Mouse (Mus musculus): ENCODE results near the gene Gpr155. TPM values are rescaled to one million over a fixed set of nuclear protein-coding genes. Genes with fewer than 3 reads are reported as not detected.

Gpr155 gene
- polyA plus RNA-seq, 1 experiment from 2014 or later: 9.5 TPM

DNA sequence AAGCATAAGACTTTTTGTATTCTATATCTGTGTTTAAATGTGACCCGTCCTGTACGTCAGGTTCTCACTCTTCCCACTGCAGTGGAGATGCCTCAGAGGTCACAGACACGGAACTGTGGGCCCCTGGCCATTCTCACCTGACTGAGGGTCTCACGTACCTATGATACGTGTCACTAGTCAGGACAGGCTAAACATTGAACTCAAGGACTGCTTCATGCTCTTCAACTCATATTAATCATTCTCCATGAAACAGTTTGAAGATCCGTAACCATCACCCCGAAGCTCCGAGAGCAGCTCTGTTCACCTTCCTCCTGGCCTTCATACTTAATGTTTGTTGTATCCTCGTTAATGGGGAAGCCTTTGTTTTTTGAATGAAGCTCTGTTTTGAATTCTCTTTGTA, 68.9 kb downstream of the Gpr155 start:
- H3K36me3 ChIP-seq: peaks cover 8% of the 10 kb centered on the region; the same call in 1 of the 2 replicates
- H3K4me2 ChIP-seq: no peak overlapping the region
- peaks cover 6% of the 10 kb centered on the region for H3K4me1 ChIP-seq
- no peak overlapping the region for H3K9ac ChIP-seq
- no peak for ATAC-seq (ENCODE audit: insufficient number of reproducible peaks, insufficient read depth, low FRiP score, low TSS enrichment, low read depth)
- H3K4me3 ChIP-seq: no peak overlapping the region
- H3K27me3 ChIP-seq: no peaks in the 10 kb centered on the region
- H3K9me3 ChIP-seq: no peaks in the 10 kb centered on the region
- H3K27ac ChIP-seq: no peak overlapping the region
- 92% methylated on average over 9 of the region's 9 CpGs for WGBS

DNA sequence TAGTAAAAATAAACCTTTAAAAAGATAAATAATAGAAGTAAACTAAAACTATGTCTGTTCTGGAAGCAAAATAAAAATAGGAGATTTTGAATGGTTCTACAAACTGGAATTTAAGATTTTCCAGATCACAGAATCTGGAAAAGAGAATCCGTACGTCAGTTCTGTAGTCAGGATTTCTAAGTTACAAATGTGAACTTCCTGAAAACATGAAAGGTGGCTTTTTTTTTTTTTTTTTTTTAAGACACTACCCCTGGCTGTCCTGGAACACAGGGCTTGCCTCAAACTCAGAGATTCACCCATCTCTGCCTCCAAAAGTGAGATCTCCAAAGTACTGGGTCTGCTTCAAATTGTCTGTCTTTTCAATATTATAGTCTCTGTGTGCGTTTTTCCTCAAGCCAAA, 72.1 kb downstream of the Gpr155 start:
- no peaks in the 10 kb centered on the region for H3K9me3 ChIP-seq
- no peak overlapping the region for H3K4me3 ChIP-seq
- no peak for ATAC-seq (ENCODE audit: insufficient number of reproducible peaks, insufficient read depth, low FRiP score, low TSS enrichment, low read depth)
- no peaks in the 10 kb centered on the region for H3K27me3 ChIP-seq
- H3K4me2 ChIP-seq: no peak overlapping the region
- WGBS: 87% methylated on average over 3 of the region's 3 CpGs
- H3K27ac ChIP-seq: no peak overlapping the region
- no peak overlapping the region for H3K9ac ChIP-seq
- peaks cover 16% of the 10 kb centered on the region for H3K36me3 ChIP-seq
- peaks cover 13% of the 10 kb centered on the region for H3K4me1 ChIP-seq

- Histone ChIP-seq H3K4me1 (peaks cover 13% of the 10 kb centered on the region), H3K4me2 (peak overlapping the region; percentile 92), H3K36me3 (peaks cover 24% of the 10 kb centered on the region), H3K4me3 (peak overlapping the region; percentile 68), H3K9ac (peak overlapping the region; percentile 78), H3K9me3 (no peaks in the 10 kb centered on the region), H3K27me3 (no peaks in the 10 kb centered on the region), H3K27ac (peak overlapping the region; percentile 88; the same call in 1 of the 2 replicates)
- no peak; the same call in 1 of the 2 replicates for ATAC-seq (ENCODE audit: insufficient number of reproducible peaks, insufficient read depth, low FRiP score, low TSS enrichment, low read depth)
- WGBS: 33% methylated on average over 14 of the region's 14 CpGs
Observed at GRCm38 (mm10) chr2:73313117-73313501, 73.3 kb downstream of the Gpr155 start.

DNA sequence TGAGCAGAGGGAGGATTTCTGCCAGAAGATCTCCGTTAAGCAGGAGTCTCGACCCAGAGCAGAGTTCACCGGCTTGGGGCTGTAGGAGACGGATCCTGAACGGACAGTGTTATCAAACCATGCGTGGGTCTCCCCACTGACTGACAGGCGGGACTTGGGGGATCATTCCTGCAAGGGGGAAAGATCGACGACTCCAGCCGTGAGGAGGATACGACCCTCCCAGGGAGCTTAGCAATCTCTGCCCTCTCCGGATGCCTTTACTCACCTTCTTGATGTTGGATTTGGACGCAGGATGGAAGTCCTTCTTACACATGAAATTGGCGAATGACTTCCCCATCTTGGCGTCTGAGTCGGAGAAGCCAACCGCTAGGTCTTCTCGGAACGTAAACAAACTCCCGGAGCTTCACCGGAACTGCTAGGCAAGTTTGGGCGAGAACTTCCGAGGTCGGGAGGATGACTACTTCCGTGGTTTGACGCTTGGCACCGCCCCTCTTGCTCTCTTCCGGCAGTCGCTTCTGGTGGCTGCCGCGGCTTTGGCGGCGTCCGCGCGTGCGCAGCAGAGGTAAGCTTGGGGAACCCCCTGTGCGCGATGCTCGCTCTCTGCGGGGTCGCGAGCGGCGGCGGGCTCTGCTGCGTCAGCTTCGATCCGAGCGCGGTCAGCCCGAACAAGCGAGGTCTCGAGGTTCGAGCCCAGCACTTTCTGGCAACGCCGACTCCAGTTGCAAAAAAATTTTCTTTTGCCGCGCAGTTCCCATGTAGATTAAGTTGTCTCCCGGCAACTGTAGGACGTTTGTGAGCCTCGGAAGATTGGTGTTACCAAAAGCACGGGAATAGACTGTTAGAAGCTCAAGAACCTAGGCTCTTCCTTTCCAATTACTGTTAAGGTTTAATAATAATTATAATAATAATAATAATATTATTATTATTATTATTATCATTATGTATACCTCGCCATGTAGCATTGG, 73.9 kb downstream of the Gpr155 start, which contains the start of the genes Scrn3 and Cir1:
Scrn3 (plus strand) TSS at position 450 of the 965 bp plus-strand sequence.
Cir1 (minus strand) TSS at position 550 of the 965 bp plus-strand sequence.
- H3K9ac ChIP-seq: peak within 1 kb of the TSS; percentile 82
- under 1% methylated on average over 64 of the region's 64 CpGs for WGBS
- no peaks in the 10 kb centered on the region for H3K9me3 ChIP-seq
- H3K4me2 ChIP-seq: peak within 1 kb of the TSS; percentile 92
- peak; percentile 92 for ATAC-seq (ENCODE audit: insufficient number of reproducible peaks, insufficient read depth, low FRiP score, low TSS enrichment, low read depth)
- peak within 1 kb of the TSS; percentile 68 for H3K4me3 ChIP-seq
- no peaks in the 10 kb centered on the region for H3K27me3 ChIP-seq
- H3K4me1 ChIP-seq: peaks cover 13% of the 10 kb centered on the region
- peak within 1 kb of the TSS; percentile 88 for H3K27ac ChIP-seq
- peaks cover 28% of the 10 kb centered on the region for H3K36me3 ChIP-seq

DNA sequence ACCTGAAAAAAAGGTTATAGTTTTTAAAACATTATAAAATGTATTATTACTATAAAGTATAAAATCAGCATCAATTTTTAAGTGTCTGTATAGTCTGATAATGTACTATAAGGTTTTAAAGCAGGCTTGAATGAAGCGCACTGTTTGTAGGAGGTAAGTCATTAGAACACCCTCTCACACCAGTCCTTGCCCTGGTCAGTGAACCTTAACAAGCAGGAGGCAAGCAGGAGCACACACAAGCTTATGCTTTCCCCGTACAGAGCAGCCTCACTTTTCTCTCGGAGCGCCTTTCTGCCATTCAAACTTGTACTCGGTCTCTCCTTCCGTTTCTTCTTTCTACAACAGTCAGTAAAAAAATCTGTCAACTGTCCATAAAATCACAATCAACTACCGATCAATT, 80.4 kb downstream of the Gpr155 start:
- H3K27ac ChIP-seq: no peak overlapping the region
- no peak overlapping the region for H3K4me3 ChIP-seq
- no peak overlapping the region for H3K9ac ChIP-seq
- 88% methylated on average over 7 of the region's 7 CpGs for WGBS
- no peaks in the 10 kb centered on the region for H3K27me3 ChIP-seq
- H3K4me1 ChIP-seq: peaks cover 2% of the 10 kb centered on the region
- H3K9me3 ChIP-seq: no peaks in the 10 kb centered on the region
- ATAC-seq (ENCODE audit: insufficient number of reproducible peaks, insufficient read depth, low FRiP score, low TSS enrichment, low read depth): no peak
- peaks cover 73% of the 10 kb centered on the region for H3K36me3 ChIP-seq
- H3K4me2 ChIP-seq: no peak overlapping the region

DNA sequence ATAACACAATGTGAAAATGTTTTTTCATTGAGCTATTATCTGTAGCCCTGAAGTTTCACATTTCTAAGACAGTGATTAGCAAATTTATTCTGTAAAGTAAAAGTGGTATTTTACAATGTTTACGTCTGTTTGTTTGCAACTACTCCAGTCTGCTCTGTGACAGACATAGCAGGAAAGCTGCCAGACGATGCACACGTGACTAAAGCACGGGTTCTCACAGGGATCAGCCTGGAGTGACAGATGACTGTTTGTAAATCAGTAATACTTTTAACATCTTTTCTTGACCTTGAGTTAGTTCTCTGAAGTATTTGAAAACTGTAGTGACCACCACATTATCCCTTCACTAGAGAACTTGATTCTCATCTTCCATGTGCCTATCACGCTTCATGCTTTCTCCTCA, 81.9 kb downstream of the Gpr155 start:
- no peak for ATAC-seq (ENCODE audit: insufficient number of reproducible peaks, insufficient read depth, low FRiP score, low TSS enrichment, low read depth)

GRCm38 (mm10) chr2:73302722-73303121, 83.7 kb downstream of the Gpr155 start:
- Histone ChIP-seq H3K27me3 (no peaks in the 10 kb centered on the region), H3K4me1 (no peaks in the 10 kb centered on the region), H3K4me2 (no peak overlapping the region), H3K36me3 (peaks cover 60% of the 10 kb centered on the region), H3K27ac (no peak overlapping the region), H3K9me3 (no peaks in the 10 kb centered on the region), H3K4me3 (no peak overlapping the region), H3K9ac (no peak overlapping the region)
- ATAC-seq (ENCODE audit: insufficient number of reproducible peaks, insufficient read depth, low FRiP score, low TSS enrichment, low read depth): no peak
- 93% methylated on average over 9 of the region's 9 CpGs for WGBS

More for the DNA sequence above, 81.9 kb downstream of the Gpr155 start:
- Histone ChIP-seq H3K4me3 (no peak overlapping the region), H3K36me3 (peaks cover 71% of the 10 kb centered on the region), H3K27ac (no peak overlapping the region), H3K4me1 (no peaks in the 10 kb centered on the region), H3K27me3 (no peaks in the 10 kb centered on the region), H3K4me2 (no peak overlapping the region), H3K9ac (no peak overlapping the region), H3K9me3 (no peaks in the 10 kb centered on the region)
- WGBS: 91% methylated on average over 5 of the region's 5 CpGs

GRCm38 (mm10) chr2:73301979-73302378, 84.4 kb downstream of the Gpr155 start:
- Histone ChIP-seq H3K27me3 (no peaks in the 10 kb centered on the region), H3K4me2 (no peak overlapping the region), H3K27ac (no peak overlapping the region), H3K4me3 (no peak overlapping the region), H3K4me1 (no peaks in the 10 kb centered on the region), H3K36me3 (peaks cover 59% of the 10 kb centered on the region), H3K9ac (no peak overlapping the region), H3K9me3 (no peaks in the 10 kb centered on the region)
- WGBS: 90% methylated on average over 1 of the region's 1 CpGs
- no peak for ATAC-seq (ENCODE audit: insufficient number of reproducible peaks, insufficient read depth, low FRiP score, low TSS enrichment, low read depth)

GRCm38 (mm10) chr2:73298841-73299240, 87.5 kb downstream of the Gpr155 start:
- H3K27ac ChIP-seq: no peak overlapping the region
- WGBS: 83% methylated on average over 3 of the region's 3 CpGs
- H3K4me2 ChIP-seq: no peak overlapping the region
- no peak overlapping the region for H3K9ac ChIP-seq
- no peaks in the 10 kb centered on the region for H3K27me3 ChIP-seq
- peaks cover 50% of the 10 kb centered on the region for H3K36me3 ChIP-seq
- no peaks in the 10 kb centered on the region for H3K4me1 ChIP-seq
- H3K4me3 ChIP-seq: no peak overlapping the region
- ATAC-seq (ENCODE audit: insufficient number of reproducible peaks, insufficient read depth, low FRiP score, low TSS enrichment, low read depth): no peak
- no peaks in the 10 kb centered on the region for H3K9me3 ChIP-seq

- Histone ChIP-seq H3K27me3 (no peaks in the 10 kb centered on the region), H3K4me1 (no peaks in the 10 kb centered on the region), H3K4me3 (no peak overlapping the region), H3K9ac (no peak overlapping the region), H3K36me3 (peaks cover 50% of the 10 kb centered on the region), H3K9me3 (no peaks in the 10 kb centered on the region), H3K4me2 (no peak overlapping the region), H3K27ac (no peak overlapping the region)
- ATAC-seq (ENCODE audit: insufficient number of reproducible peaks, insufficient read depth, low FRiP score, low TSS enrichment, low read depth): no peak
- WGBS: 87% methylated on average over 7 of the region's 7 CpGs
Observed at GRCm38 (mm10) chr2:73298154-73298553, 88.2 kb downstream of the Gpr155 start.

- Histone ChIP-seq H3K4me1 (no peaks in the 10 kb centered on the region), H3K27ac (no peak overlapping the region), H3K9ac (no peak overlapping the region), H3K4me3 (no peak overlapping the region), H3K9me3 (no peaks in the 10 kb centered on the region), H3K4me2 (no peak overlapping the region), H3K36me3 (peaks cover 44% of the 10 kb centered on the region), H3K27me3 (no peaks in the 10 kb centered on the region)
- 80% methylated on average over 7 of the region's 7 CpGs for WGBS
- no peak for ATAC-seq (ENCODE audit: insufficient number of reproducible peaks, insufficient read depth, low FRiP score, low TSS enrichment, low read depth)
Observed at GRCm38 (mm10) chr2:73295023-73295422, 91.3 kb downstream of the Gpr155 start.

All from embryonic facial prominence, embryonic 13.5 days (tissue).